In genomic region chr11:113691318-113691717, GRCm38 (mm10) we compare ENCODE assay signal across 27 mouse cellular contexts. TPM values are rescaled to one million over a fixed set of nuclear protein-coding genes. Genes with fewer than 3 reads are reported as not detected.
DNase-seq lines count a peak whose midpoint lies in the region; ATAC-seq and TF ChIP-seq lines count a peak whose summit lies in the region.
"Had no signal": no experiment of that assay in that cellular context is flagged by ENCODE, and none has a peak within 500 bp of the region (broad histone marks: within the 10 kb centered on the region; RNA-seq: fewer than 3 reads in every experiment).

No protein-coding gene starts in this region.

- H3K4me2 ChIP-seq in embryonic facial prominence, embryonic 14.5 days (ENCODE audit: low read depth, low read length), result no peak overlapping the region
- no peak overlapping the region for H3K4me2 ChIP-seq in intestine, embryonic 15.5 days (replicated peaks)
- H3K4me2 ChIP-seq in forebrain, embryonic 11.5 days (ENCODE audit: low read depth, low read length, severe bottlenecking), result no peak overlapping the region
- H3K4me2 ChIP-seq: embryonic facial prominence, embryonic 15.5 days; heart, embryonic 13.5 days; hindbrain, embryonic 14.5 days; liver, embryonic 13.5 days; lung, embryonic 15.5 days had no signal

- 0 out of 2 replicates have a peak overlapping the region, but pooled peaks have one; percentile 69 for H3K27ac ChIP-seq in layer of hippocampus, adult 2 months
- H3K27ac ChIP-seq in embryonic facial prominence, embryonic 14.5 days (replicated peaks; ENCODE audit: low read depth, low read length), result no peak overlapping the region
- peak overlapping the region; percentile 42; the same call in 1 of the 2 replicates for H3K27ac ChIP-seq in intestine, embryonic 15.5 days
- H3K27ac ChIP-seq in forebrain, embryonic 11.5 days (ENCODE audit: low read depth, low read length), result no peak overlapping the region
- H3K27ac ChIP-seq: embryonic facial prominence, embryonic 15.5 days; heart, embryonic 13.5 days; hindbrain, embryonic 14.5 days; liver, embryonic 13.5 days; lung, embryonic 15.5 days; midbrain, embryonic 10.5 days had no signal

- H3K4me3 ChIP-seq in layer of hippocampus, adult 2 months, result no peak overlapping the region
- H3K4me3 ChIP-seq in embryonic facial prominence, embryonic 14.5 days (ENCODE audit: low read depth, low read length), result no peak overlapping the region
- H3K4me3 ChIP-seq in intestine, embryonic 15.5 days (replicated peaks), result no peak overlapping the region
- H3K4me3 ChIP-seq in forebrain, embryonic 11.5 days (ENCODE audit: low read depth, low read length), result no peak overlapping the region
- H3K4me3 ChIP-seq: embryonic facial prominence, embryonic 15.5 days; heart, embryonic 13.5 days; liver, embryonic 13.5 days; lung, embryonic 15.5 days; midbrain, embryonic 10.5 days had no signal

- DNase-seq in layer of hippocampus, adult 2 months (ENCODE audit: low spot score in 2 of 2), result no peak
- DNase-seq in layer of hippocampus, adult 8-10 months (ENCODE audit: low spot score in 2 of 2), result no peak
- no peak for DNase-seq in embryonic facial prominence, embryonic 14.5 days (ENCODE audit: low spot score)
- DNase-seq in kidney, postnatal 25 days, result peak; percentile 42 to 71
- no peak for DNase-seq in adrenal gland, postnatal 10 days
- no peak for DNase-seq in Muller cell, postnatal 12 days (ENCODE audit: inconsistent ontology term)
- DNase-seq in forebrain, embryonic 11.5 days (ENCODE audit: low spot score), result no peak
- DNase-seq: adrenal gland, adult 8-10 months; cerebellum, adult 9-11 months; forebrain, postnatal 0 days; liver, embryonic 13.5 days; lung, postnatal 4 days; right cerebral cortex, postnatal 25 days; thymus, adult 18-20 months; thymus, postnatal 4 days had no signal

- no peaks in the 10 kb centered on the region for H3K4me1 ChIP-seq in embryonic facial prominence, embryonic 14.5 days (ENCODE audit: control insufficient read depth, insufficient read depth, low read length)
- H3K4me1 ChIP-seq in intestine, embryonic 15.5 days (replicated peaks), result 0 out of 2 replicates have a peak, but pooled peaks cover 7% of the 10 kb centered on the region
- H3K4me1 ChIP-seq in forebrain, embryonic 11.5 days (replicated peaks; ENCODE audit: control insufficient read depth, insufficient read depth, low read length), result no peaks in the 10 kb centered on the region; the same call in 1 of the 2 replicates

- no peak for ATAC-seq in embryonic facial prominence, embryonic 14.5 days (ENCODE audit: low read depth)
- peak; percentile 87 for ATAC-seq in intestine, embryonic 15.5 days
- ATAC-seq in forebrain, embryonic 11.5 days (replicated peaks; ENCODE audit: low FRiP score), result no peak
- ATAC-seq: forebrain, postnatal 0 days; Patski had no signal

- peak overlapping the region; percentile 19; the same call in 1 of the 2 replicates for H3K9ac ChIP-seq in embryonic facial prominence, embryonic 14.5 days (ENCODE audit: low read depth, low read length)
- H3K9ac ChIP-seq in intestine, embryonic 15.5 days, result no peak overlapping the region
- no peak overlapping the region for H3K9ac ChIP-seq in forebrain, embryonic 11.5 days (ENCODE audit: low read length)
- H3K9ac ChIP-seq: embryonic facial prominence, embryonic 15.5 days; forebrain, postnatal 0 days; hindbrain, embryonic 14.5 days; liver, embryonic 13.5 days; lung, embryonic 15.5 days had no signal

- H3K27me3 ChIP-seq in embryonic facial prominence, embryonic 14.5 days (replicated peaks; ENCODE audit: control insufficient read depth, insufficient read depth, low read length), result no peaks in the 10 kb centered on the region
- no peaks in the 10 kb centered on the region for H3K27me3 ChIP-seq in intestine, embryonic 15.5 days (replicated peaks)
- H3K27me3 ChIP-seq in forebrain, embryonic 11.5 days (ENCODE audit: control insufficient read depth, insufficient read depth, low read length), result no peaks in the 10 kb centered on the region
- H3K27me3 ChIP-seq: embryonic facial prominence, embryonic 15.5 days; heart, embryonic 13.5 days; liver, embryonic 13.5 days; lung, embryonic 15.5 days; Patski had no signal

- 81% methylated on average over 5 of the region's 5 CpGs for WGBS in embryonic facial prominence, embryonic 14.5 days
- 71% methylated on average over 5 of the region's 5 CpGs for WGBS in intestine, embryonic 15.5 days
- 83% methylated on average over 5 of the region's 5 CpGs for WGBS in forebrain, embryonic 11.5 days

- no peaks in the 10 kb centered on the region for H3K9me3 ChIP-seq in embryonic facial prominence, embryonic 14.5 days (ENCODE audit: control insufficient read depth, low read length)
- H3K9me3 ChIP-seq in intestine, embryonic 15.5 days, result no peaks in the 10 kb centered on the region
- H3K9me3 ChIP-seq in forebrain, embryonic 11.5 days (ENCODE audit: control insufficient read depth, low read length), result no peaks in the 10 kb centered on the region
- H3K9me3 ChIP-seq: embryonic facial prominence, embryonic 15.5 days; heart, embryonic 13.5 days; liver, embryonic 13.5 days; lung, embryonic 15.5 days; midbrain, embryonic 10.5 days had no signal

- TF ChIP-seq CTCF in layer of hippocampus, adult 2 months (conservative IDR thresholded peaks at IDR 0.05), result no peak

- peaks cover 82% of the 10 kb centered on the region for H3K36me3 ChIP-seq in embryonic facial prominence, embryonic 14.5 days (ENCODE audit: control insufficient read depth, insufficient read depth, low read length)
- peaks cover 43% of the 10 kb centered on the region for H3K36me3 ChIP-seq in intestine, embryonic 15.5 days
- peaks cover 15% of the 10 kb centered on the region for H3K36me3 ChIP-seq in forebrain, embryonic 11.5 days (ENCODE audit: control insufficient read depth, insufficient read depth, low read length)

RNA-seq across cellular contexts. Expression of gene D11Wsu47e, which starts 7.1 kb away (rescaled TPM):
- 10 to 100 TPM; 13.2 to 16.2 TPM for total RNA-seq in layer of hippocampus, adult 2 months (2021)
- total RNA-seq in layer of hippocampus, adult 8-10 months (2022), result 10 to 100 TPM; 14.1 to 17.1 (median 15.7) TPM
- polyA plus RNA-seq in embryonic facial prominence, embryonic 14.5 days (2014; fragmentation: Nextera tagmentation; extraction: Ambion mirVana), result 18.8 and 20.9 TPM in 2 replicates
- polyA plus RNA-seq in intestine, embryonic 15.5 days (2015; fragmentation: Nextera tagmentation; extraction: Ambion mirVana), result 14.6 and 17.8 TPM in 2 replicates
- 10 to 100 TPM; 11.2 to 15.1 TPM for total RNA-seq in adrenal gland, postnatal 10 days (2021)
- polyA plus RNA-seq in forebrain, embryonic 11.5 days (2014; fragmentation: Nextera tagmentation; extraction: Ambion mirVana), result 26.5 and 27.4 TPM in 2 replicates

RNA-seq across cellular contexts. Expression of gene Fam104a, which starts 7.4 kb away (rescaled TPM):
- total RNA-seq in layer of hippocampus, adult 2 months (2021), result 10 to 100 TPM; 26.4 to 29.1 TPM
- total RNA-seq in layer of hippocampus, adult 8-10 months (2022), result 10 to 100 TPM; 26.8 to 28.6 (median 27.6) TPM
- polyA plus RNA-seq in embryonic facial prominence, embryonic 14.5 days (2014; fragmentation: Nextera tagmentation; extraction: Ambion mirVana), result 48.3 and 48.6 TPM in 2 replicates
- polyA plus RNA-seq in intestine, embryonic 15.5 days (2015; fragmentation: Nextera tagmentation; extraction: Ambion mirVana), result 42.6 and 46.0 TPM in 2 replicates
- total RNA-seq in adrenal gland, postnatal 10 days (2021), result 10 to 100 TPM; 25.9 to 27.0 TPM
- polyA plus RNA-seq in forebrain, embryonic 11.5 days (2014; fragmentation: Nextera tagmentation; extraction: Ambion mirVana), result 57.4 and 60.3 TPM in 2 replicates

RNA-seq across cellular contexts. Expression of gene Cpsf4l, which starts 18.5 kb away (rescaled TPM):
- not detected for total RNA-seq in layer of hippocampus, adult 2 months (2021)
- total RNA-seq in layer of hippocampus, adult 8-10 months (2022), result under 1 TPM in 1 of 4 experiments, not detected in 3; 0.68 TPM
- polyA plus RNA-seq in embryonic facial prominence, embryonic 14.5 days (2014; fragmentation: Nextera tagmentation; extraction: Ambion mirVana), result 1.2 and 2.1 TPM in 2 replicates
- polyA plus RNA-seq in intestine, embryonic 15.5 days (2015; fragmentation: Nextera tagmentation; extraction: Ambion mirVana), result 0.18 TPM in 1 of 2 replicates, not detected in the other
- 1 to 10 TPM in 1 of 2 experiments, under 1 TPM in 1; 0.79 to 2.2 TPM for total RNA-seq in adrenal gland, postnatal 10 days (2021)
- polyA plus RNA-seq in forebrain, embryonic 11.5 days (2014; fragmentation: Nextera tagmentation; extraction: Ambion mirVana), result 0.33 and 0.47 TPM in 2 replicates
- total RNA-seq: forebrain, postnatal 0 days; gastrocnemius, adult 18-20 months; granulocyte monocyte progenitor cell, adult 5-6 weeks; heart, postnatal 25 days; left cerebral cortex, postnatal 36 days; neutrophil, adult 5-6 weeks had no signal
- polyA plus RNA-seq: liver, embryonic 13.5 days had no signal

RNA-seq across cellular contexts. Expression of gene Slc39a11, which starts 41.4 kb away (rescaled TPM):
- total RNA-seq in layer of hippocampus, adult 2 months (2021), result 10 to 100 TPM; 21.7 to 23.1 TPM
- total RNA-seq in layer of hippocampus, adult 8-10 months (2022), result 10 to 100 TPM; 20.2 to 24.3 (median 23.4) TPM
- 23.6 and 25.6 TPM in 2 replicates for polyA plus RNA-seq in embryonic facial prominence, embryonic 14.5 days (2014; fragmentation: Nextera tagmentation; extraction: Ambion mirVana)
- 40.8 and 45.7 TPM in 2 replicates for polyA plus RNA-seq in intestine, embryonic 15.5 days (2015; fragmentation: Nextera tagmentation; extraction: Ambion mirVana)
- total RNA-seq in adrenal gland, postnatal 10 days (2021), result 10 to 100 TPM; 17.3 to 18.5 TPM
- polyA plus RNA-seq in forebrain, embryonic 11.5 days (2014; fragmentation: Nextera tagmentation; extraction: Ambion mirVana), result 18.4 and 20.6 TPM in 2 replicates

RNA-seq across cellular contexts. Expression of gene Cog1, which starts 42.3 kb away (rescaled TPM):
- total RNA-seq in layer of hippocampus, adult 2 months (2021), result 10 to 100 TPM; 59.5 to 63.2 TPM
- total RNA-seq in layer of hippocampus, adult 8-10 months (2022), result 10 to 100 TPM; 48.6 to 61.6 (median 57.1) TPM
- polyA plus RNA-seq in embryonic facial prominence, embryonic 14.5 days (2014; fragmentation: Nextera tagmentation; extraction: Ambion mirVana), result 23.4 and 27.7 TPM in 2 replicates
- polyA plus RNA-seq in intestine, embryonic 15.5 days (2015; fragmentation: Nextera tagmentation; extraction: Ambion mirVana), result 26.0 and 26.4 TPM in 2 replicates
- 10 to 100 TPM; 25.5 to 26.0 TPM for total RNA-seq in adrenal gland, postnatal 10 days (2021)
- polyA plus RNA-seq in forebrain, embryonic 11.5 days (2014; fragmentation: Nextera tagmentation; extraction: Ambion mirVana), result 36.2 and 39.4 TPM in 2 replicates

Comparison
In these comparisons a context has a peak if more than half of its experiments do, and no peak if none do; other contexts are left out.
1. DNase-seq: peak in kidney, postnatal 25 days (2 of 2); none in layer of hippocampus, adult 2 months (0 of 2), layer of hippocampus, adult 8-10 months (0 of 2), embryonic facial prominence, embryonic 14.5 days (single experiment), adrenal gland, postnatal 10 days (single experiment), Muller cell, postnatal 12 days (single experiment) and forebrain, embryonic 11.5 days (single experiment).
2. H3K27ac ChIP-seq: peak in layer of hippocampus, adult 2 months (single experiment) and intestine, embryonic 15.5 days (single experiment); none in embryonic facial prominence, embryonic 14.5 days (single experiment) and forebrain, embryonic 11.5 days (single experiment).